Mouse (Mus musculus) adrenal gland, adult (tissue): ENCODE data around the gene Olfr324.

Experiments used
- DNase-seq, 2 experiments: peaks; one replicate each; pipeline ENCODE4 v3.0.0; 2022 to 2023; ENCODE audit warnings: low spot score in 1 of 2; ENCODE audit not compliant: inconsistent age in 2 of 2

Olfr324 gene

DNA sequence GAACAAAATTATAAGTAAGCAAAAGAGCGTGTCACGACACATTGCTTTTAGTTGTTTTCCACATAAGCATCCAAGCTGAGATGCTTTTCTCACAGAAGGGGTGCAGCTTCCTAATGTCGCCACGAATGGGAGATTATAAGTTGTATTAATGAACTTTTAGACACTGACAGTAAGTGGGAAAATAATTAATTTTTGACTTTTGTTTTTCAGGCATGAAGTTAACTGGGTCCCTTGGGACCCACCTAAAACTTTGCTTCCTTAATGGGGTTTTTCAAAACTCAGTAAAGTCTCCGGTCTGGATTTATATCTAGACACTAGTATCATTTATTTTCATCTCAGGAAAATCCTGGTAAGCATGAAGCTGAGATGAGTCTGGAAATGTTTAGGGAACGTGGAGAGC, at the start of gene Olfr324:
Gene Olfr324, plus strand, starts transcription at position 301 of the 400 bp plus-strand sequence.
- no peak for DNase-seq

DNA sequence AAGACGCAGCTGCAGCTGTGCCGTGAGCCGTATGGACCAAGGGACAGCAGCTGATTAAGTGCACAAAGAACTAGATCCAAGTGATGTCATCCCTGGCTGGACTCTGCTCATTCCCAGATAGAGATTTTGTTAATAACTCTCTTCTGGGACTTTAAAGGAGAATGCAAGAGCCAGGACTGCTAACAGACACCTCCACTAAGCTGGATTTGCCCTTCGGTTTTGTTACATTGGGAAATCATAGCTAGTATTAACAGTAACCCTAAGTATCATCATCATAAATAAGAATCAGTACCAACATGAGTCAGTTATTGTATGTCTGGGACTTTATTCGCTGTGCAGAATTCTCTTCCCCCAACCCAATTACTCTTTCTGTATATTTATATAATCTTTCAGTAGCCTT, 48.6 kb upstream of the Olfr324 start, which contains the start of gene Olfr329-ps:
Gene Olfr329-ps, minus strand, starts transcription at position 101 of the 400 bp plus-strand sequence.
- no peak for DNase-seq

GRCm38 (mm10) chr11:58555536-58555935, 39.4 kb upstream of the Olfr324 start, which contains the start of gene Olfr328:
Gene Olfr328 (minus strand): TSS chr11:58555636.
- DNase-seq: peak in 1 of 2 experiments; percentile 34

DNA sequence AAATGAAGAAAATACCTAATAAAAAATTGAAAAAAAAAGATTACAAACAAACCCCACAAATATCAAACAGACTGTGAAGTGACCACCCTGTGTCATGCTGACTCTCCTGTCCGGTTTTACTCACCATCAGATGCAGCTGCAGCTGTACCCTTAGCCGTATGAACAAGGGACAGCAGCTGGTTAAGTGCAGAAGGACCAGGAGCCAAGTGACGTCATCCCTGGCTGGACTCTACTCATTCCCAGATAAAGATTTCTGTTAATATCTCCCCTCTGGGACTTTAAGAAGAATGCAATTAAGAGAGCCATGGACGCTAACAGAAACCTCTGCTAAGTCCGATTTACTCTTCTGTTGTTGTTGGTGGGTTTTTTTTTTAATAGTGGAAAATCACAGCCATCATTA, 24.5 kb upstream of the Olfr324 start, which contains the start of gene Olfr224:
Gene Olfr224, minus strand, starts transcription at position 149 of the 400 bp plus-strand sequence.
- DNase-seq: no peak

- no peak for DNase-seq
Observed at GRCm38 (mm10) chr11:58577430-58577829, 17.5 kb upstream of the Olfr324 start, which contains the start of gene Olfr325. Gene Olfr325 (plus strand): TSS chr11:58577730.

GRCm38 (mm10) chr11:58578636-58579035, 16.3 kb upstream of the Olfr324 start:
- DNase-seq: no peak

- DNase-seq: peak; percentile 37 to 82
Observed at GRCm38 (mm10) chr11:58587898-58588348, 7.0 kb upstream of the Olfr324 start.

DNA sequence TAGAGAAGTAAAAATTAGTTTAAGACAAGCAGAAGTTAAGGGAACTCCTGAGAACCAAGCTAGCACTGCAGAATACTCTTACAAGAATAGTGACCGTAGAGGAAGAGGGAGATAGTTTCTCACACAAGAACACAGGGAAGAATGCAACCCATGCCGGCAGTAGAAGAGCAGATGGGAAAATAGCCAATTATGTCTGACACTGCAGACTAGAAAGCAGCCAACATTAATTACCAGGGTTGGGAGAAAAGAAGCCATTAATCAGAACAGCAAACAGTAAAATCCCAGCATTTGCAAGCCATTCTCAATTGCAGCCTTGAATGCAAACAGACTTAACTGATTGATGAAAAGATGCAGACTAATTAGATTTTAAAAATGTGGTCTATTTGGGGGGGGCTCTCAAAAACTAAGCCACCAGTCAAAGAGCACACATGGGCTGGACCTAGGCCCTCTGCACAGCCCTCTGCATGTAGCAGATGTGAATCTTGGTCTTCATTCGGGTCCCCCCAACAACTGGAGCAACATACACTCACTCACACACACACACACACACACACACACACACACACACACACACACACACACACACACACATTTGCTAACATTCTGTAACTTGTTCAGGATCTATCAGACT, 6.2 kb upstream of the Olfr324 start:
- no peak for DNase-seq

DNA sequence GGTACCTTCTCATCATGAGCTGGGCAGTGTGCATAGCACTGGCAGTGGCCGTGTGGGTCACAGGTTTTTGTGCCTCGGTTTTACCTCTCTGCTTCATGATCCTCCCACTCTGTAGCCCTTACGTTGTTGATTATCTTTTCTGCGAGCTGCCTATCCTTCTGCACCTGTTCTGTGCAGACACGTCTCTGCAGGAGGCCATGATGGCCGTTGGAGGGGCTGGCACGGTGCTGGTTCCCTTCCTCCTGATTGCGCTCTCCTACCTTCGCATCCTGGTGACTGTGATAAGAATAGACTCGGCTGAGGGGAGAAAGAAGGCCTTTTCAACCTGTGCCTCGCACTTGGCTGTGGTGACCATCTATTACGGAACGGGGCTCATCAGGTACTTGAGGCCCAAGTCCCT, 2.9 kb downstream of the Olfr324 start:
- no peak for DNase-seq

DNA sequence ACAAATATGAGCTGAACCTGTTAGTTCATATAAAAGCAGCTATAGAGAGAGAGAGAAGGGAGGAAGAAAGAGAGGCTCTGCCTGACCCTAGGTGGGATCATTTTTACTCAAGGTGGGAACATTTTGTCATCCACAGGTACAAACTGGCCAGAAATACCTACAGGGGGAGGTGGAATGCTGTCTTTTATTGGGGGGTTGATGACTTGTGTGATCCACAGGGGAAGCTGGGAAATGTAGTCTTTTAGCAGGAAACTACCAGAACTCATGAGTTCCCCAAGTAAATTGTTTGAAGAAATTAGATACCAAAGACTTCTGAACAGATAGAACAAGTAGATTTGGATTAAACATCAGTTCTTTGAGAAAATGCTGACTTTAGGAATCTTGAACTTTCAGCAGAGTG, 7.1 kb downstream of the Olfr324 start:
- no peak for DNase-seq

DNA sequence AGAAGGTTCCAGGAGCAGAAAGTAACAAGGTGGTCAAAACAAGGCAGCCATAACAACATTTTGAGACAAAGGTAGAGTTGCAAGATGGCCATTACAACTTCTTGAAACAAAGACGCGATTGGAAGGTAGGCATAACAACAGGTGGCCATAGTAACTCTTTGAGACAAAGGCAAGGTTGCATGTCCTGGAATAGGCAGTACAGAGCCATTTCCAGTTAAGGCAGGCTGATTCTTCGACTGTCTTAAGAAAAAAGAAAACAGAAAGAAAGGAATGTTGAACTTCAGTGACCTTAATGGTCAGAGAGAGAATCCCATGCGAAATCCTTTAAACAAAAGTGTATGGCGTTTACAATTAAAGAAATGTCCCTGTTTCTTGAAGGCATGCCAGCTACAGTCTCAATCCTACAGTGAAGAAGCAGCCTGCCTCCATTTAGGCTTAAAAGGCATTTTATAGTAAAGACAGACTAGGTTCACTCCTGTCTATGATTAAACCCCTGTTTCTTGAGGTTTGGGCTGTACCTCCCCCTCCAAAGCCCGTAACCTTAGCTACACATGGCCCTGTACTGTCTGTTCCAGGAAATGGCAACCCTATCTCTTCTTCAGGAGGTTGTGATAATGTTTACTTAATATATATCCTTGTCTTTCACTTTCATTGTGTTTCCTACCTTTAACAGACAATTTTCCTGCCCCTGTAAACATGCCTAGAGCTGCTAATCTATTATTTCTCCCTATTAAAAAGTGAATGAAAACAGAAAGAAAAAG, 8.1 kb downstream of the Olfr324 start:
- DNase-seq: no peak

- DNase-seq: no peak
Observed at GRCm38 (mm10) chr11:58604688-58605087, 9.8 kb downstream of the Olfr324 start.

DNA sequence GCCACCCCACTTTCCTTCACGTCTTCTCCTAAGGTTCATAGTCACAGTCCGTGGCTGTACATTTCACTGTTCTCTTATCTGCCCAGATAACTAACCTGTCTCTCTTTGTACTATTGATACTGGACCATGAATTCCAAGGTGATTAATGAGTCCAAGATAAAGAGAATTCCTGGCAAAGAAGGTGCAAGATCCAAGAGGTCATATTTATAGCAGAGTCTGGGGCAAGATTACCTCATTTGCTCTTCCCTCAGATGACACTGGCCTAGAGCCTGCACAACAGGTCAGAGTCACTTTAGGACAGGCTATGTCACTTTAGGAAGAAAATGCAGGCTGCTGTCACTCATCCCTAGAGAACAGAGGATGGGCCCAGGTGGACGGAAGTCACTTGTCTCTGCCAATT, 10.3 kb downstream of the Olfr324 start:
- no peak for DNase-seq

DNA sequence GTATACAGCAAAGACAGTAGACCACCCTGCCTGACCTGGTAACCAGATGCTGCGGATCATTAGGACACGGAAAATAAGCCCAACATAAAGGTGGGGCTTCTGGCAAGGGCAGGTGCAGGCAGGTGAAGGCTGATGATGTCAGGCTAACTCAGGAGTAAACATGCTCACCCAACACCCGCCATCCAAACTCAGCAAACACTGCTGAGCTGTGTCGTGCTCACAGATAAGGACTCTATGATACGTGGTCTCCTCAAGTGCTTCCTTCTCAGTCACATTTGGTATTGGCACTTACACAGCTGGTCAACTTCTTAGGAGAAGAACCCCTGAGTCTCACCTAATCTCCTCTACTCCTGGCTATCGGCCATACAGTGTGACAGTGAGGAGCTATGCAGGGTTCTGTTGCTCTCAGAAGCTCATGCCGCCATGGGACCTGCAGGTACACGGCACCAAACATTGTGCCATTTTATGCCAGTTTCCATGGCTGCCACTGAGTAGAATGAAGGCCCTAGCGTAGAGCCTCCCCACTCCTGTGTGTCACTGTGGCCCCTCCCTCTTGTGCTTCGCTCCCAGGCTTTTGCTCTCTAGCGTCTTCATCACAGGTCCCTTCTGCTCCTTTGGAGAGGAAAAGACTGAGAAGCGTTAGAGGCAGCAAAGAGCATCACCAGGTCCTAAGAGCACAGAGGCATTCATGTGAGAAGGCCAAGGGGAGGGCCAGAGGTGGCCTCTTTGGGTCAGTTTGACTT, 11.4 kb downstream of the Olfr324 start:
- no peak for DNase-seq

GRCm38 (mm10) chr11:58607030-58607429, 12.1 kb downstream of the Olfr324 start:
- no peak for DNase-seq

DNA sequence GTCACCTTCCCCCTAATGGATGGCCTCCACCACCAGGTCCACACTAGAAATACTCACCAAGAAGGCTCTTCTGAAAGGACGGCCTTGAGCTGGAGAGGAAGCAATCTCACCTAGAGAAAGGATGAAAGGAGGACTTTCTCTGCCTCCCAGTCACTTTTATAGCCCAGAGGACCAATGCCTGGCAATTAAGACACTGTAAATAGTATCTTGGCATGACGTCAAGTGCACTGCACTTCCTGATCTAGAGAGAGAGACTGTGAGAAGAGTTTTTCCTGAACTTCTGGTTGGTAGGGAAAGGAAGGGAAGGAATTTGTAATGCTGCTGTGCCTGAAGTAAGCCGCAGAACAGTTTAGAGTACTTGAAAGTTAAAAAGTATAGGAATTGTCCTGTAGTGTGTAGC, 18.4 kb downstream of the Olfr324 start:
- no peak for DNase-seq

- no peak for DNase-seq
Observed at GRCm38 (mm10) chr11:58614526-58614925, 19.6 kb downstream of the Olfr324 start.

GRCm38 (mm10) chr11:58615975-58616374, 21.1 kb downstream of the Olfr324 start, which contains the start of gene 2210407C18Rik:
Gene 2210407C18Rik (minus strand): TSS chr11:58616075.
- no peak for DNase-seq

DNA sequence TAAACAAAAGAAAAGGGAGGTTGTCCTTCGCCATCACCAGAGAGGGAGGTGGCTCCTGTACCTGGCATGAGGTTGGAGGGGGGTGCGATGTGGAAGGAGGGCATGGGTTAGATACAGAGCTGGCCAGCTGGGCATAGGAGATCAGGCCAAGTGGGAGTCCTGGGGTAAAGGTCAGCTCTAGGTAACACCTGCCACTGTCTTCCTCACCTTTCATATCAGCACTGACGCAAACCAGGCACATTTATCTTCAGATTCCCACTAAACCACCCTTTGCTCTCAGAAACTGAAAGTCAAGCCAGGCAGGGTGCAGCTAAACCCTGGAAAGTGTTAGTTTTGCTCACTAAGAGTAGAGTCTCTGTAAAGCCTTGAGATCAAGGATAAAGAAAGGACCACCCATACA, 23.5 kb downstream of the Olfr324 start:
- no peak for DNase-seq

DNA sequence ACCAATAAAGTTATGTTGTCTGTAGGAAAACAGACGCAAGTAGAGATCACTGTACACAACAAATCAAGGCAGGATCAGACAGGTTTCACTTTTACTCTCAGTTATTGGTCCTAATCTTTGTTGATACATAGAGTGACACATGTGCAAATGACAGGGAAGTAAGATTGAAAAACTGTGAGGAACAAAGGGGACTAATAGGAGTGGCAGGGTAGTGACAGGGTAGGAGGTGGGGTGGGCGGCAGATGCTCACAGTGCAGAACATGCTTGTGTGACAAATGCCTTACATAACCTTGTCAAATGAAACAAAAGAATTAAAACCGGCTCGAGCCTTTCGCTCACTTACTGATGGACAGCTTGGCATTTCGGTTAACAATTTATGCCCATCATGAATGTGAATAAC, 23.9 kb downstream of the Olfr324 start:
- DNase-seq: no peak

DNA sequence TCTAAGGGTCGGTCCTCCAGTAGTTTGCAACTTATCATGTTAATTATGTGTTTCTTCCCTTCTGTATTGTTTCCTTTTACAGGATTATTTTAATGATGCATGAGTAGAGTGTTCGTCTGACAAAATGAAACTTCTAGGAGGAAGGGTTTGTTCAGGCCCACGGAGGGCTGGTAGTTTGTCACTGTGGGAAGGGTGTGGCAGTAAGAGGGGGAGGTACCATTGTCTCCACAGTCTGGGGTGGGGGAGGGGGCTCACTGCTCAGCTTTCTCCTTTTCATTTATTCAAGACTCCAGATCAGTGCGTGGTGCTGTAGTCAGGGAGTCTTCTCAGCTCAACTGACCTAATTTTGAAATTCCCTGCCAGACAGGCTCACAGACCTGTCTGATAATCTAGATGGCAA, 31.2 kb downstream of the Olfr324 start:
- no peak for DNase-seq
